Mouse (Mus musculus) embryo, embryonic 11.5 days (tissue): ENCODE data around the gene Wdr92.
"Not testable (repeated sequence)": the region's sequence is repeated elsewhere in the genome, so short reads cannot be mapped to it uniquely, and the experiment has no call there.

Experiments used
- DNase-seq: peaks from one replicate; pipeline ENCODE4 v3.0.0-alpha.2; 2012; ENCODE audit warnings: low read depth, low spot score

The Wdr92 gene

GRCm38 (mm10) chr11:17202481-17202880 lies 20.6 kb downstream of the Wdr92 start:
- no peak for DNase-seq

DNA sequence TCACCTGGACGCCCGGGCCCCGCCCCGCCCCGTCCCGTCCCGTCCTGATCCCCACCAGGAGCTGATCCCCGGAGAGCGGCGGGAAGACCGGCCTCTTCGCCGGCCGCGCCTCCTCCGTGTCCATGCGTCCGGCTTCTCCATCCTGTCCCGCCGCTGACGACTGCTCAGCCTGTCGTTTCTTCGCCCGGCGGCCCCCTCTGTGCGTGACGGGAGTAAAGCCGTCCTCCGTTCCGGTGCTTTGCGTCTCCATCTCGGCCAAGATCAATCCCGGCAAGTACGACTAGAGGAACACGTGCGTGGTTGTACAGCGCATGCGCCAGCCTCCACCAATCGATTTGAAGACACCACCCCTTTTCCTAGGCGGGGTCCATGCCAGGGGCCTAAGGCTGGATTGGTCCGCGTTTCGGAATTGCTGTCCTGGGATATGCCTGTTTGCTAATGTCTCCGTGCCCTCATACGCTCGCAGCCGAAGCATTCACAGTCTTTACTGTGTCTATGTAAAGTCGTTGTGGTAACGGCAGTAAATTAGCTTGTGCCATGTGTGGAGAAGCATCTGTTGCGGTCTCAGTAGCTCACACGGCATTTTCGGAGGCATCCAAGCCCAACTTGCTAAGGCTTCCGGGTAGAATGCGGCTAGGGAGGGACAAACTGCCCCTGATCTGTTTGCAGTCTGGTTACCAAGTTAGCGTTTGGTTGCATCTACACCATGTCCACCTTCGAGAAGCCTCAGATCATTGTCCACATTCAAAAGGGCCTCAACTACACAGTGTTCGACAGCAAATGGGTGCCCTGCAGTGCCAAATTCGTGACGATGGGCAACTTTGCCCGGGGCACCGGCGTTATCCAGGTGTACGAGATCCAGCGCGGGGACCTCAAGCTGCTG lies 29.6 kb downstream of the Wdr92 start, which contains the start of gene Pno1:
Gene Pno1, minus strand, starts transcription at position 311 of the 883 bp plus-strand sequence.
- peak; percentile 91 for DNase-seq

DNA sequence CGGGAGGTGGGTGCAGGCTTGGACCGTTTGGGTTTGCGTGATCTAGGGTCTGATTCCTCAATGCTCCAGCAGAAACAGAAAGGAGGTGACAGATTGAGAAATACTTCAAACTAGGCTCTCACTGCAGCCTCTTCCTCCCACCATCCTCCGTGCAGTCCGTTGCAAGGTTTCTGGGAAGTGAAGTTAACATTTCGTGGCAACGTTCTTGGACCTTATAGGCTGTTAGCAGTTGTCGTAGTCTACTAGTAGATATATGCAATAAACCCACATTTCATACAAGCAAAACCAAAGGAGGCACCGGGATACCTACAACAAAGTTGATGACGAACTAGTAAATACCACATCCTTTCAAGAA lies 30.2 kb downstream of the Wdr92 start:
- DNase-seq = no peak

- DNase-seq = no peak
These were observed 31.1 kb downstream of the Wdr92 start for GRCm38 (mm10) chr11:17212903-17213509.

- no peak for DNase-seq
These were observed 33.6 kb downstream of the Wdr92 start for GRCm38 (mm10) chr11:17215475-17215874.

DNA sequence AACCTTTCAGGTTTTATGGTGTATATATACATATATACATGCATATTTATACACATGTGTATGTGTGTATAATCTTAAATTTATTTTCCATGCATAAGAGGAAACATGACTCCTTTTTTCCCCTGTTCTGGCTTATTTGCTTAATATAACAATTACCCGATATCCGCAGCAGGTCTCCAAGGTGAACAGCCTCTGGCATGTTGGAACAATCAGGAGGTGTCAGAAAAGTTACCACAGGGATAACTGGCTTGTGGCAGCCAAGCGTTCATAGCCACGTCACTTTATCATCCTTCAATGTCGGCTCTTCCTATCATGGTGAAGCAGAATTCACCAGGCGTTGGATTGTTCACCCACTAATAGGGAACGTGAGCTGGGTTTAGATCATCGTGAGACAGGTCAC lies 39.2 kb downstream of the Wdr92 start:
- DNase-seq = no peak

- no peak for DNase-seq
These were observed 50.9 kb downstream of the Wdr92 start for GRCm38 (mm10) chr11:17232792-17233191.

GRCm38 (mm10) chr11:17236449-17237037 lies 54.6 kb downstream of the Wdr92 start:
- DNase-seq = no peak

- not testable (repeated sequence) for DNase-seq
These were observed 56.7 kb downstream of the Wdr92 start for GRCm38 (mm10) chr11:17238598-17238997.

DNA sequence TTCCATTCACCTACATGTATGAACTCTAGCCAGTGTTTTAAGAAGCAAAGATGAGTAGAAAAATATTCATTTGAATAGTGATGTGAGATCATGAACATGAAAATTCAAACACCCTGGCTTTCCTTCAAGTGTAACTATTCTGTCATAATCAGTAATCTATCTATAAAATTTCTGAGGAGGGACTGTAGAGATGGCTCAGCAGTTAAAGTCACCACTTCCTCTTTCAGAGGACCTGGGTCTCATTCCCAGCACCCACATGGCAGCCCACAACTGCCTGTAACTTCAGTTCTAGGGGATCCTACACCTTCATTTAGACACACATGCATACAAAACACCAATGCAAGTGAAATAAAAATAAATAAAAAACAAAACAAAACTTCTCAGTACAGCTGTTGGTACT lies 66.8 kb downstream of the Wdr92 start:
- no peak for DNase-seq

DNA sequence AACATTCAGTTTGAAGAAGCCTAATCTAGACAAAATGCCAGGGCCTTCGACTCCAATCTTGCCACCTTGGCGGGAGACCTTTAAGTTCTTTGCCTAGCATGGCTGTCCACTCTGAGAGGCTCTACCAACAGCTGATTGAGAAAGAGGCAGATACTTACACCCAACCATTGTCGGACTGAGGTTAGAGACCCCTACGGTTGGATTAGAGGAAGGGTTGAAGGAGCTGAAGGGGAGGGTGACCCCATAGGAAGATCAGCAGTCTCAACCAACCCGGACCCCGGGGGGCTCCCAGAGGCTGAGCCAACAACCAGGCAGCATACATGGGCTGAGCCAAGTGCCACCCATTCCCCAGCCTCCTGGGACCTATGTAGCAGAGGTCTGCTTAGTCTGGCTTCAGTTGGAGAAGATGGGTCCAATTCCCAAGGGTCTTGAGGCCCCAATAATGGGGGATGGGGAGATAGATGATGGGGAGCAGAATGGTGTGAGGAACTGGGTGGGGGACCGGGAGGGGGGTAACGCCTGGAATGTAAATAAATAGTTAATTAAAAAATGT lies 75.0 kb downstream of the Wdr92 start:
- DNase-seq = no peak

DNA sequence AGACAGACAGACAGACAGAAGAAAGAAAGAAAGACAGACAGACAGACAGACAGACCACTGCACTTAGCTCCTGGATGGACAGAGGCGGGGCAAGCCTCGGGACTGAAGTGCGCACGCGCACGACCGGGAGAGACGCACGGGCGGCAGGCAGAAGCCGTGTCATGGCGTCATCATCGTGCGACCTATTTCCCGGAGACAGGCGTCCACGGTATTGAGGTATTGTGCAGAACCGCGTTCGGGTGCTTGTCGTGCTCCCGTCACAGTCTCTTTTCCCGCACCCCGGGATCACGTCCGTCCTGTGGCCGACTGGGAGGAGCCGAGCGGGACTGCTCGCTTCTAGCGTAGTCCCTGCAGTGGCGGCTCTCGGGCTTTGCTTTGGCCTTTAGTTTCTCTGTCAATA lies 75.5 kb downstream of the Wdr92 start, which contains the start of gene C1d:
Gene C1d, plus strand, starts transcription at position 137 of the 400 bp plus-strand sequence.
- DNase-seq = peak; percentile 91

GRCm38 (mm10) chr11:17257861-17258260 lies 76.0 kb downstream of the Wdr92 start:
- peak; percentile 24 for DNase-seq

- DNase-seq = no peak
These were observed 85.3 kb downstream of the Wdr92 start for GRCm38 (mm10) chr11:17267176-17267575.

GRCm38 (mm10) chr11:17268801-17269200 lies 86.9 kb downstream of the Wdr92 start:
- no peak for DNase-seq

DNA sequence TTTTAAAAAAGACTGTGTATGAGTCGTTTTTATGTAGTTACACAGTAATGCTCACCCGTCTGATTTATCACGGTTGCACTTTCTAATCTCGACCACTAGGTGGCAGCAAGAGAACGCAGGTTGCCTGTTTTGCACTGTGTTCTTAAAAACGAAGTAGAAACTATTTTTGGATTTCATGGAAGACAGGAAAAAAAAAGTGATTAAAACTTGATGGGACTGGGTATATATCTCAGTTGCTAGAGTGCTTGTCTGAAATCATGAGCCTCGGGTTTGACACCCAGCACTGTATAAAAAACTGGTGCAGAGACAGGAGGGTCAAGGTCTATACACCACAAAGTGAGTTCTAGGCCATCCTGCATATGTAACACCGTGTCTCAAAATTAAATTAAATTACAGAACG lies 98.1 kb downstream of the Wdr92 start:
- DNase-seq = peak; percentile 44
